Mouse (Mus musculus) forebrain, embryonic 14.5 days (tissue): ENCODE results near the gene Sult2b1. TPM values are rescaled to one million over a fixed set of nuclear protein-coding genes. Genes with fewer than 3 reads are reported as not detected.
A peak's percentile ranks its signal among the peaks of the same experiment; 100 is the strongest.

Experiments
- ATAC-seq: fragments of 200-750 bp; cut with Nextera tagmentation; 2 replicates; pipeline ENCODE4 v1.8.0; 2017; ENCODE audit warnings: mild to moderate bottlenecking, moderate library complexity
- DNase-seq: peaks from one replicate; pipeline ENCODE4 v3.0.0-alpha.2; 2015; ENCODE audit warnings: low spot score
- H3K27ac ChIP-seq: fragments of 300-500 bp; sonication (generic); 2 replicates; pipeline ENCODE4 v1.5.1; 2014; ENCODE audit warnings: low read depth, mild to moderate bottlenecking, control low read depth, low read length, moderate library complexity
- H3K27me3 ChIP-seq: fragments of 300-500 bp; sonication (generic); replicated peaks from 2 replicates; pipeline ENCODE4 v1.6.1; 2014; ENCODE audit warnings: low read length, control low read depth, mixed read lengths; ENCODE audit not compliant: control insufficient read depth, insufficient read depth
- H3K36me3 ChIP-seq: fragments of 300-500 bp; sonication (generic); 2 replicates; pipeline ENCODE4 v1.6.1; 2014; ENCODE audit warnings: low read length, control low read depth; ENCODE audit not compliant: control insufficient read depth, insufficient read depth
- H3K4me1 ChIP-seq: fragments of 300-500 bp; sonication (generic); 2 replicates; pipeline ENCODE4 v1.6.1; 2014; ENCODE audit warnings: antibody characterized with exemption, low read length, control low read depth; ENCODE audit not compliant: control insufficient read depth, insufficient read depth
- H3K4me2 ChIP-seq: fragments of 300-500 bp; sonication (generic); 2 replicates; pipeline ENCODE4 v1.6.1; 2014; ENCODE audit warnings: mild to moderate bottlenecking, control low read depth, low read length
- H3K4me3 ChIP-seq: fragments of 300-500 bp; sonication (generic); 2 replicates; pipeline ENCODE4 v1.5.1; 2014; ENCODE audit warnings: low read depth, low read length, control low read depth
- H3K9ac ChIP-seq: fragments of 300-500 bp; sonication (generic); 2 replicates; pipeline ENCODE4 v1.6.1; 2014; ENCODE audit warnings: mild to moderate bottlenecking, low read length, control low read depth, moderate library complexity
- H3K9me3 ChIP-seq: fragments of 300-500 bp; sonication (generic); replicated peaks from 2 replicates; pipeline ENCODE4 v1.6.1; 2016; ENCODE audit warnings: low read length, control low read depth, mixed read lengths; ENCODE audit not compliant: control insufficient read depth
- WGBS: fragments of 180-500 bp; shearing (Covaris S2); extraction: QIAGEN DNeasy Blood & Tissue Kit; methylation state at CpG from one replicate; pipeline ENCODE4 v1.1.7; 2014; 5-methylcytosine and 5-hydroxymethylcytosine counted together
- polyA plus RNA-seq: library from polyadenylated mRNA; unstranded; fragments of >200 nt; fragmentation: Nextera tagmentation; extraction: Ambion mirVana; gene quantifications from 2 replicates; pipeline ENCODE4 v1.2.1, GENCODE M21; 2014

The Sult2b1 gene
- polyA plus RNA-seq, 1 experiment from 2014 or later, result 4.0 TPM

- no peak overlapping the region for H3K27ac ChIP-seq
- no peak overlapping the region for H3K9ac ChIP-seq
- H3K4me2 ChIP-seq, result no peak overlapping the region
- H3K36me3 ChIP-seq, result no peaks in the 10 kb centered on the region
- H3K4me3 ChIP-seq, result no peak overlapping the region
- H3K9me3 ChIP-seq, result no peaks in the 10 kb centered on the region
- WGBS, result 80% methylated on average over 8 of the region's 8 CpGs
- H3K27me3 ChIP-seq, result no peaks in the 10 kb centered on the region
- ATAC-seq, result no peak
- H3K4me1 ChIP-seq, result no peaks in the 10 kb centered on the region
- DNase-seq, result no peak
These were observed 13.9 kb downstream of the Sult2b1 start for GRCm38 (mm10) chr7:45770427-45771082.

- Histone ChIP-seq H3K27me3 (no peaks in the 10 kb centered on the region), H3K27ac (no peak overlapping the region), H3K36me3 (no peaks in the 10 kb centered on the region), H3K9ac (no peak overlapping the region), H3K9me3 (no peaks in the 10 kb centered on the region), H3K4me1 (no peaks in the 10 kb centered on the region), H3K4me3 (no peak overlapping the region), H3K4me2 (no peak overlapping the region)
- ATAC-seq, result no peak
- no peak for DNase-seq
- 92% methylated on average over 6 of the region's 6 CpGs for WGBS
These were observed 17.0 kb downstream of the Sult2b1 start for GRCm38 (mm10) chr7:45767500-45767899.

- no peak overlapping the region for H3K9ac ChIP-seq
- WGBS, result 50% methylated on average over 8 of the region's 8 CpGs
- H3K4me3 ChIP-seq, result no peak overlapping the region
- ATAC-seq (no peak), DNase-seq (no peak)
- no peaks in the 10 kb centered on the region for H3K4me1 ChIP-seq
- H3K4me2 ChIP-seq, result no peak overlapping the region
- no peaks in the 10 kb centered on the region for H3K9me3 ChIP-seq
- no peaks in the 10 kb centered on the region for H3K27me3 ChIP-seq
- no peaks in the 10 kb centered on the region for H3K36me3 ChIP-seq
- H3K27ac ChIP-seq, result no peak overlapping the region
These were observed 17.7 kb downstream of the Sult2b1 start for GRCm38 (mm10) chr7:45766764-45767163.

GRCm38 (mm10) chr7:45765995-45766394 is 18.5 kb downstream of the Sult2b1 start:
- no peak overlapping the region for H3K4me2 ChIP-seq
- no peaks in the 10 kb centered on the region for H3K4me1 ChIP-seq
- no peaks in the 10 kb centered on the region for H3K9me3 ChIP-seq
- H3K36me3 ChIP-seq, result no peaks in the 10 kb centered on the region
- no peak overlapping the region for H3K9ac ChIP-seq
- DNase-seq (no peak), ATAC-seq (no peak)
- no peak overlapping the region for H3K4me3 ChIP-seq
- H3K27ac ChIP-seq, result no peak overlapping the region
- WGBS, result 61% methylated on average over 8 of the region's 8 CpGs
- no peaks in the 10 kb centered on the region for H3K27me3 ChIP-seq

- H3K9me3 ChIP-seq, result no peaks in the 10 kb centered on the region
- H3K4me1 ChIP-seq, result no peaks in the 10 kb centered on the region
- no peak overlapping the region for H3K9ac ChIP-seq
- WGBS, result 59% methylated on average over 5 of the region's 5 CpGs
- H3K27me3 ChIP-seq, result peaks cover 16% of the 10 kb centered on the region; the same call in 1 of the 2 replicates
- no peak overlapping the region for H3K4me2 ChIP-seq
- no peak overlapping the region for H3K4me3 ChIP-seq
- DNase-seq (no peak), ATAC-seq (no peak)
- H3K27ac ChIP-seq, result no peak overlapping the region
- H3K36me3 ChIP-seq, result no peaks in the 10 kb centered on the region
These were observed 24.3 kb downstream of the Sult2b1 start for GRCm38 (mm10) chr7:45760151-45760550.

GRCm38 (mm10) chr7:45759400-45759799 is 25.1 kb downstream of the Sult2b1 start:
- Histone ChIP-seq H3K9me3 (no peaks in the 10 kb centered on the region), H3K4me2 (0 out of 2 replicates have a peak overlapping the region, but pooled peaks have one; percentile 3), H3K4me3 (no peak overlapping the region), H3K27ac (no peak overlapping the region), H3K36me3 (no peaks in the 10 kb centered on the region), H3K27me3 (peaks cover 16% of the 10 kb centered on the region; the same call in 1 of the 2 replicates), H3K9ac (peak overlapping the region; percentile 13; the same call in 1 of the 2 replicates), H3K4me1 (no peaks in the 10 kb centered on the region)
- DNase-seq (no peak), ATAC-seq (no peak)
- 7% methylated on average over 25 of the region's 27 CpGs for WGBS

- no peaks in the 10 kb centered on the region for H3K4me1 ChIP-seq
- H3K4me3 ChIP-seq, result no peak overlapping the region
- WGBS, result 52% methylated on average over 6 of the region's 6 CpGs
- H3K4me2 ChIP-seq, result no peak overlapping the region
- H3K9ac ChIP-seq, result no peak overlapping the region
- H3K9me3 ChIP-seq, result no peaks in the 10 kb centered on the region
- H3K27me3 ChIP-seq, result peaks cover 16% of the 10 kb centered on the region; the same call in 1 of the 2 replicates
- no peak overlapping the region for H3K27ac ChIP-seq
- H3K36me3 ChIP-seq, result no peaks in the 10 kb centered on the region
- ATAC-seq, result no peak
- no peak for DNase-seq
These were observed 28.8 kb downstream of the Sult2b1 start for GRCm38 (mm10) chr7:45755703-45756102.

- ATAC-seq, result no peak
- Histone ChIP-seq H3K27ac (no peak overlapping the region), H3K27me3 (no peaks in the 10 kb centered on the region), H3K9ac (no peak overlapping the region), H3K4me2 (no peak overlapping the region), H3K4me1 (no peaks in the 10 kb centered on the region), H3K36me3 (no peaks in the 10 kb centered on the region), H3K9me3 (no peaks in the 10 kb centered on the region), H3K4me3 (no peak overlapping the region)
- 87% methylated on average over 9 of the region's 9 CpGs for WGBS
- DNase-seq, result no peak
These were observed 34.3 kb downstream of the Sult2b1 start for GRCm38 (mm10) chr7:45750162-45750561.

- no peak overlapping the region for H3K9ac ChIP-seq
- H3K4me1 ChIP-seq, result no peaks in the 10 kb centered on the region
- H3K4me2 ChIP-seq, result no peak overlapping the region
- H3K4me3 ChIP-seq, result no peak overlapping the region
- no peaks in the 10 kb centered on the region for H3K27me3 ChIP-seq
- DNase-seq, result no peak
- 56% methylated on average over 10 of the region's 10 CpGs for WGBS
- no peak for ATAC-seq
- H3K27ac ChIP-seq, result no peak overlapping the region
- H3K36me3 ChIP-seq, result no peaks in the 10 kb centered on the region
- no peaks in the 10 kb centered on the region for H3K9me3 ChIP-seq
These were observed 35.1 kb downstream of the Sult2b1 start for GRCm38 (mm10) chr7:45749401-45749800.
